Mouse (Mus musculus) forebrain, postnatal 0 days (tissue): ENCODE data around the gene Cdk2ap2. TPM values are rescaled to one million over a fixed set of nuclear protein-coding genes. Genes with fewer than 3 reads are reported as not detected.

Experiments
- ATAC-seq: fragments of 200-750 bp; cut with Nextera tagmentation; 2 replicates; pipeline ENCODE4 v1.8.0; 2017; ENCODE audit warnings: mild to moderate bottlenecking, moderate library complexity
- DNase-seq: peaks from one replicate; pipeline ENCODE4 v3.0.0-alpha.2; 2015
- H3K27ac ChIP-seq: fragments of 300-500 bp; sonication (generic); 2 replicates; pipeline ENCODE4 v1.5.1; 2014; ENCODE audit warnings: low read depth, mild to moderate bottlenecking, antibody characterized with exemption, low read length, moderate library complexity, mixed read lengths
- H3K27me3 ChIP-seq: fragments of 300-500 bp; sonication (generic); 2 replicates; pipeline ENCODE4 v1.6.1; 2014; ENCODE audit warnings: mild to moderate bottlenecking, low read length, mixed read lengths; ENCODE audit not compliant: insufficient read depth
- H3K36me3 ChIP-seq: fragments of 300-500 bp; sonication (generic); 2 replicates; pipeline ENCODE4 v1.6.1; 2014; ENCODE audit warnings: mild to moderate bottlenecking, moderate library complexity; ENCODE audit not compliant: insufficient read depth
- H3K4me1 ChIP-seq: fragments of 300-500 bp; sonication (generic); 2 replicates; pipeline ENCODE4 v1.6.1; 2014; ENCODE audit warnings: antibody characterized with exemption; ENCODE audit not compliant: insufficient read depth
- H3K4me2 ChIP-seq: fragments of 300-500 bp; sonication (generic); 2 replicates; pipeline ENCODE4 v1.6.1; 2014; ENCODE audit warnings: low read depth, mild to moderate bottlenecking, moderate library complexity
- H3K4me3 ChIP-seq: fragments of 300-500 bp; sonication (generic); 2 replicates; pipeline ENCODE4 v1.5.1; 2014; ENCODE audit warnings: low read depth, low read length, mixed read lengths
- H3K9ac ChIP-seq: fragments of 300-500 bp; sonication (generic); 2 replicates; pipeline ENCODE4 v1.6.1; 2014; ENCODE audit warnings: mild to moderate bottlenecking
- H3K9me3 ChIP-seq: fragments of 300-500 bp; sonication (generic); 2 replicates; pipeline ENCODE4 v1.6.1; 2016; ENCODE audit warnings: low read length
- CTCF ChIP-seq: sonication (generic); IDR thresholded peaks from 2 replicates; pipeline ENCODE4 v1.5.1; 2016; ENCODE audit warnings: antibody characterized with exemption, control low read depth, low read depth
- WGBS: fragments of 180-500 bp; shearing (Covaris S2); extraction: QIAGEN DNeasy Blood & Tissue Kit; methylation state at CpG from one replicate; pipeline ENCODE4 v1.1.7; 2014; 5-methylcytosine and 5-hydroxymethylcytosine counted together
- polyA plus RNA-seq: library from polyadenylated mRNA; unstranded; fragments of >200 nt; fragmentation: Nextera tagmentation; extraction: Ambion mirVana; gene quantifications from 2 replicates; pipeline ENCODE4 v1.2.1, GENCODE M21; 2015
- total RNA-seq: library from RNA; depleted of rRNA; stranded (reverse); fragments of >200 nt; gene quantifications from 2 replicates; pipeline ENCODE4 v1.2.3, GENCODE M21; 2014

Cdk2ap2 gene
- total and polyA plus RNA-seq, 2 experiments from 2014 or later = 34.4 to 59.9 TPM

- no peak overlapping the region for H3K9ac ChIP-seq
- no peaks in the 10 kb centered on the region for H3K9me3 ChIP-seq
- peaks cover 5% of the 10 kb centered on the region for H3K36me3 ChIP-seq
- DNase-seq (no peak), ATAC-seq (no peak)
- 77% methylated on average over 5 of the region's 5 CpGs for WGBS
- H3K27me3 ChIP-seq = no peaks in the 10 kb centered on the region
- no peak overlapping the region for H3K27ac ChIP-seq
- no peaks in the 10 kb centered on the region for H3K4me1 ChIP-seq
- TF ChIP-seq CTCF = no peak
- H3K4me2 ChIP-seq = no peak overlapping the region
- no peak overlapping the region for H3K4me3 ChIP-seq
These were observed 40.9 kb downstream of the Cdk2ap2 start for GRCm38 (mm10) chr19:4137913-4138312.

GRCm38 (mm10) chr19:4139446-4139845 is 42.5 kb downstream of the Cdk2ap2 start, which contains the start of gene Gpr152:
Gpr152 (plus strand) TSS chr19:4139787.
- TF ChIP-seq CTCF = no peak
- Histone ChIP-seq H3K4me1 (no peaks in the 10 kb centered on the region), H3K4me2 (no peak within 1 kb of the TSS), H3K9ac (no peak within 1 kb of the TSS), H3K9me3 (no peaks in the 10 kb centered on the region), H3K36me3 (no peaks in the 10 kb centered on the region), H3K27ac (no peak within 1 kb of the TSS), H3K4me3 (no peak within 1 kb of the TSS), H3K27me3 (no peaks in the 10 kb centered on the region)
- WGBS = 69% methylated on average over 2 of the region's 2 CpGs
- DNase-seq (no peak), ATAC-seq (no peak)

GRCm38 (mm10) chr19:4140147-4140546 is 43.2 kb downstream of the Cdk2ap2 start:
- no peak for DNase-seq
- Histone ChIP-seq H3K9me3 (no peaks in the 10 kb centered on the region), H3K27ac (no peak overlapping the region), H3K9ac (no peak overlapping the region), H3K36me3 (no peaks in the 10 kb centered on the region), H3K4me3 (no peak overlapping the region), H3K4me2 (no peak overlapping the region), H3K4me1 (no peaks in the 10 kb centered on the region), H3K27me3 (no peaks in the 10 kb centered on the region)
- no peak for ATAC-seq
- no peak for TF ChIP-seq CTCF
- WGBS = 80% methylated on average over 6 of the region's 6 CpGs

- Histone ChIP-seq H3K4me1 (no peaks in the 10 kb centered on the region), H3K27me3 (no peaks in the 10 kb centered on the region), H3K4me3 (no peak overlapping the region), H3K4me2 (no peak overlapping the region), H3K27ac (no peak overlapping the region), H3K36me3 (no peaks in the 10 kb centered on the region), H3K9me3 (no peaks in the 10 kb centered on the region), H3K9ac (no peak overlapping the region)
- DNase-seq = no peak
- ATAC-seq = no peak
- WGBS = 88% methylated on average over 18 of the region's 18 CpGs
- TF ChIP-seq CTCF = no peak
These were observed 45.6 kb downstream of the Cdk2ap2 start for GRCm38 (mm10) chr19:4142416-4143173.

- WGBS = 85% methylated on average over 7 of the region's 7 CpGs
- no peak within 1 kb of the TSS for H3K9ac ChIP-seq
- TF ChIP-seq CTCF = no peak
- no peak within 1 kb of the TSS for H3K4me3 ChIP-seq
- no peak within 1 kb of the TSS for H3K27ac ChIP-seq
- no peaks in the 10 kb centered on the region for H3K27me3 ChIP-seq
- peaks cover 1% of the 10 kb centered on the region; the same call in 1 of the 2 replicates for H3K4me1 ChIP-seq
- ATAC-seq (no peak), DNase-seq (no peak)
- H3K9me3 ChIP-seq = no peaks in the 10 kb centered on the region
- no peak within 1 kb of the TSS for H3K4me2 ChIP-seq
- no peaks in the 10 kb centered on the region for H3K36me3 ChIP-seq
These were observed 46.8 kb downstream of the Cdk2ap2 start, which contains the start of gene Cabp4 for GRCm38 (mm10) chr19:4143759-4144268. Cabp4 (minus strand) TSS chr19:4144033.

- no peak overlapping the region for H3K4me3 ChIP-seq
- TF ChIP-seq CTCF = no peak
- no peak for ATAC-seq
These were observed 47.8 kb downstream of the Cdk2ap2 start for GRCm38 (mm10) chr19:4144550-4145498.

GRCm38 (mm10) chr19:4145936-4146335 is 49.0 kb downstream of the Cdk2ap2 start:
- WGBS = 83% methylated on average over 5 of the region's 5 CpGs
- ATAC-seq (no peak), DNase-seq (no peak)
- no peak overlapping the region for H3K9ac ChIP-seq
- no peak overlapping the region for H3K4me3 ChIP-seq
- no peak for TF ChIP-seq CTCF
- no peak overlapping the region for H3K4me2 ChIP-seq
- H3K36me3 ChIP-seq = peaks cover 9% of the 10 kb centered on the region; the same call in 1 of the 2 replicates
- peaks cover 8% of the 10 kb centered on the region; the same call in 1 of the 2 replicates for H3K4me1 ChIP-seq
- H3K27ac ChIP-seq = no peak overlapping the region
- H3K9me3 ChIP-seq = no peaks in the 10 kb centered on the region
- H3K27me3 ChIP-seq = no peaks in the 10 kb centered on the region

More at GRCm38 (mm10) chr19:4144550-4145498, 47.8 kb downstream of the Cdk2ap2 start:
- Histone ChIP-seq H3K4me1 (peaks cover 8% of the 10 kb centered on the region; the same call in 1 of the 2 replicates), H3K9me3 (no peaks in the 10 kb centered on the region), H3K9ac (no peak overlapping the region), H3K4me2 (no peak overlapping the region), H3K27ac (no peak overlapping the region), H3K27me3 (no peaks in the 10 kb centered on the region), H3K36me3 (no peaks in the 10 kb centered on the region)
- WGBS = 83% methylated on average over 16 of the region's 16 CpGs
- no peak for DNase-seq
